Mouse (Mus musculus) right cerebral cortex, postnatal 25 days (tissue): Measurements from ENCODE around the gene Ptprz1.
"Not testable (repeated sequence)": the region's sequence is repeated elsewhere in the genome, so short reads cannot be mapped to it uniquely, and the experiment has no call there.

ENCODE experiments used
- DNase-seq: peaks from one replicate; pipeline ENCODE4 v3.0.0; 2022

Gene Ptprz1

DNA sequence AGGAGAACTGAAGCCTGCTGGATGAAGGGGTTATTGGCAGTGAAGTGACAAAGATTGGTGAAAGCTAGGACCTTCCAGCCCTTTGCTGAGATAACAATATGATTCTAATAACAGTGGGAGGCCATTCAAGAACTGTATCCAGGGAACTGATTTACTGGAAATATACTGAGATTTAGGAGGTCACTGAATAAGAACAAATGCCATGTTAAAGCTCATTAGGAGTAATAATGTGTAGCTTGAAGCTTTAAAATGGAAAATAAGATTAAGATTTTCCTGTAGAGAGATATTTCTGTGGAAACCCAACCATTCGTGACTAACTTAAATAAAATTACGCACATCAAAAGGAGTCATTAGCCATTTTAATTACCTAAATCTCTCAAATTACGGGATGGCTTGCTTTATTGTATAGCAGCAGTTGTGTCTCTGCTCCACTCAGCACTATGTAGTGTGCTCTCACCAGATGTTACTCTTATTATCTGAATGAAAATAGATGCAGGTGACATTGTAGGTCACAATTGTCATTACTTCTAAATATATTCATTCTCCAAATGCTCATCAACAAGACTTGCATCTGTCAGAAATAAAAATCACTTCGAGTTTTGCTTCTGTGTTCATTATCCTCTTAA is 139.8 kb downstream of the Ptprz1 start:
- no peak for DNase-seq

GRCm38 (mm10) chr6:23028251-23028650 is 152.9 kb downstream of the Ptprz1 start:
- no peak for DNase-seq

DNA sequence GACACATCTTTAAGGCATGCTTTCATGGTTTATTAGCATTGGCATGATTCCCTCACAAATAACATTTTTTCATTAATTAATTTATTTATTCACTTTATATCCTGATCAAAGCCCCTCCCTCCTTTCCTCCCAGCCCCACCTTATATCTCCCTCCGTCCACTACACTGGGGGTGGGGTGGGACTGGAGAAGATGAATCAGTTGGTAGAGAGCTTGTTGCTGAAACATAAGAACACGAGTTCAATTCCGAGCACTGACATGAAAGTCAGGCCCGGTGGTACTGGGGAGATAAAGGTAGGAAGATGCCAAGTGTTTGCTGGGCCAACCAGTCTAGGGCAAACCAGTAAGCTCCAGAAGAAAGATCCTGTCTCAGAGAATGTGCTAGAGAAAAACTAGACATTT is 173.5 kb downstream of the Ptprz1 start:
- no peak for DNase-seq

DNA sequence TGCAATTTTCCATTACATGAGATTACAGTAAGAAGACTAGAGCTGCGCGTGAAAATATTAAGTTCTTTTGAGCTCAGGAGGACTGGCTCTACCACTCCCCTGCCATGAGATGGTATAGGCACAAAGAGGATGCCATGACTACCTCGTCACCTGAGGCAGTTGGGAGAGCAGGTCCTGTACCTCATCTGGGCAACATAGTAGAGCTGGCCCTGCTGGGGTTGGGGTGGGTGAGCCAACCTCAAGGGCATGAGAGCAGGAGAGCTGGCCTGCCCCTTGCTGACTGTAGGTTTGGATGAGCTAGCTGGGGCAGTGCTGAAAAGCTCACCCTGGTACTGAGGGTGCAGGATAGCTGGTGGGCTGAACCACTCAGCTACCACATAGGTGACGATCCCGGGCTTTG is 180.4 kb downstream of the Ptprz1 start:
- no peak for DNase-seq

DNA sequence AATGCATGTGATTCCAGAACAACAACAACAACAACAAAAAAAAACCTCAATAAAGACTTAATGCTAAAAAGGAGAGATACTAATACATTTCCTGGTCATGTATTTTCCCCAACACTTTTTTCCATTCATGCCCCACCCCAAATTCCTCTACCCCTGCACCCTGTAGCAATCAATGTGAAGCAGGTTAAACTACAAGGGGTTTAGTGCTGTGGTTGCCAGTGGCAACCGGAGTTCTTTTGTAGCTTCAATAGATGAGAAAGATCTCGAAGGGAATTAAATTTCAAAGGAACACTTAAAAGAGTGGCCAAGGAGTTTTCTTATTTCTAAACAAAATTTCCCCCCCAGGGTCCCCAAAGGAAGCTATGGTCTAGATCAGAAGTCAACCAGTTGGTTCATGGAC is 200.8 kb downstream of the Ptprz1 start:
- no peak for DNase-seq

GRCm38 (mm10) chr6:23078273-23078672 is 203.0 kb downstream of the Ptprz1 start:
- DNase-seq, result no peak

- no peak for DNase-seq
These were observed 204.8 kb downstream of the Ptprz1 start for GRCm38 (mm10) chr6:23079991-23080680.

GRCm38 (mm10) chr6:23084587-23085421 is 209.5 kb downstream of the Ptprz1 start:
- DNase-seq, result no peak

GRCm38 (mm10) chr6:23089292-23089691 is 214.0 kb downstream of the Ptprz1 start:
- DNase-seq, result not testable (repeated sequence)

GRCm38 (mm10) chr6:23090346-23091055 is 215.2 kb downstream of the Ptprz1 start:
- DNase-seq, result not testable (repeated sequence)
